Mouse (Mus musculus) gastrocnemius, adult 2 months (tissue): ENCODE measurements at regions not wholly inside any gene's neighbourhood (a gene's known extent, or its start where the extent isn't known, plus 50 kb on each side); places are given as distances from the start of the nearest gene placed in this dataset.

Experiments used
- DNase-seq: peaks from one replicate; pipeline ENCODE4 v3.0.0; 2022
- H3K27ac ChIP-seq: fragments of 200-600 bp; 2 replicates; pipeline ENCODE4 v1.8.1; 2022; ENCODE audit warnings: mild to moderate bottlenecking
- H3K4me3 ChIP-seq: fragments of 200-600 bp; 2 replicates; pipeline ENCODE4 v1.8.1; 2022; ENCODE audit warnings: mild to moderate bottlenecking, moderate library complexity
- CTCF ChIP-seq: fragments of 200-600 bp; IDR thresholded peaks from 2 replicates; pipeline ENCODE4 v1.8.1; 2022; ENCODE audit warnings: antibody characterized with exemption, mild to moderate bottlenecking, moderate library complexity
- intact Hi-C: fragments of 180-260 bp; cut with DNase I; formaldehyde crosslinking; loops from one replicate; pipeline ENCODE4 v1.15.1; 2025

- intact Hi-C loops, result no loop called here
- DNase-seq, result no peak
- TF ChIP-seq CTCF, result no peak
- Histone ChIP-seq H3K4me3 (no peak overlapping the region), H3K27ac (no peak overlapping the region)
These were observed 259.4 kb upstream of the Runx1 start for GRCm38 (mm10) chr16:93085227-93085883.

GRCm38 (mm10) chr16:93083756-93084155 lies 257.8 kb upstream of the Runx1 start:
- intact Hi-C loops, result no loop called here
- peak overlapping the region; percentile 77; the same call in 1 of the 2 replicates for H3K27ac ChIP-seq

GRCm38 (mm10) chr16:93083142-93083541 lies 257.2 kb upstream of the Runx1 start:
- intact Hi-C loops, result no loop called here
- DNase-seq, result no peak
- H3K27ac ChIP-seq, result peak overlapping the region; percentile 77
- TF ChIP-seq CTCF, result no peak
- no peak overlapping the region for H3K4me3 ChIP-seq

More at GRCm38 (mm10) chr16:93083756-93084155, 257.8 kb upstream of the Runx1 start:
- no peak overlapping the region for H3K4me3 ChIP-seq
- TF ChIP-seq CTCF, result no peak
- DNase-seq, result no peak

- Histone ChIP-seq H3K4me3 (no peak overlapping the region), H3K27ac (no peak overlapping the region; the same call in 1 of the 2 replicates)
- no peak for TF ChIP-seq CTCF
- intact Hi-C loops, result no loop called here
- no peak for DNase-seq
These were observed 255.6 kb upstream of the Runx1 start for GRCm38 (mm10) chr16:93081533-93081932.

- DNase-seq, result peak; percentile 68
- H3K4me3 ChIP-seq, result peak overlapping the region; percentile 59
- TF ChIP-seq CTCF, result no peak
- H3K27ac ChIP-seq, result peak overlapping the region; percentile 80
- intact Hi-C loops, result no loop called here
These were observed 253.9 kb upstream of the Runx1 start for GRCm38 (mm10) chr16:93079660-93080390.

- no peak for DNase-seq
- Histone ChIP-seq H3K27ac (peak overlapping the region; percentile 80), H3K4me3 (peak overlapping the region; percentile 59)
- TF ChIP-seq CTCF, result no peak
- intact Hi-C loops, result no loop called here
These were observed 253.0 kb upstream of the Runx1 start for GRCm38 (mm10) chr16:93078909-93079308.

- no peak overlapping the region for H3K4me3 ChIP-seq
- intact Hi-C loops, result no loop called here
- no peak overlapping the region for H3K27ac ChIP-seq
- TF ChIP-seq CTCF, result no peak
- no peak for DNase-seq
These were observed 249.5 kb upstream of the Runx1 start for GRCm38 (mm10) chr16:93075488-93075887.

GRCm38 (mm10) chr16:93072156-93072555 lies 246.2 kb upstream of the Runx1 start:
- Histone ChIP-seq H3K27ac (peak overlapping the region; percentile 81), H3K4me3 (peak overlapping the region; percentile 11; the same call in 1 of the 2 replicates)
- intact Hi-C loops, result loop anchor here (5.0 kb wide), 1 partner anchor 35 kb away; no protein-coding TSS in a partner anchor
- peak; percentile 15; the same call in 1 of the 2 replicates for TF ChIP-seq CTCF
- peak; percentile 84 for DNase-seq

- DNase-seq, result peak; percentile 44
- intact Hi-C loops, result loop anchor here (5.0 kb wide), 1 partner anchor 36 kb away; no protein-coding TSS in a partner anchor
- TF ChIP-seq CTCF, result no peak
- H3K27ac ChIP-seq, result peak overlapping the region; percentile 81
- H3K4me3 ChIP-seq, result peak overlapping the region; percentile 11; the same call in 1 of the 2 replicates
These were observed 245.8 kb upstream of the Runx1 start for GRCm38 (mm10) chr16:93071726-93072125.

GRCm38 (mm10) chr16:93066821-93067220 lies 240.9 kb upstream of the Runx1 start:
- Histone ChIP-seq H3K27ac (no peak overlapping the region), H3K4me3 (no peak overlapping the region)
- no peak for DNase-seq
- no peak for TF ChIP-seq CTCF
- intact Hi-C loops, result no loop called here

- Histone ChIP-seq H3K4me3 (no peak overlapping the region), H3K27ac (no peak overlapping the region)
- intact Hi-C loops, result no loop called here
- no peak for TF ChIP-seq CTCF
- DNase-seq, result no peak
These were observed 235.7 kb upstream of the Runx1 start for GRCm38 (mm10) chr16:93061475-93062179.

GRCm38 (mm10) chr16:93056295-93056694 lies 230.3 kb upstream of the Runx1 start:
- no peak for DNase-seq
- intact Hi-C loops, result no loop called here
- TF ChIP-seq CTCF, result no peak
- Histone ChIP-seq H3K27ac (no peak overlapping the region), H3K4me3 (no peak overlapping the region)

GRCm38 (mm10) chr16:93055545-93055944 lies 229.6 kb upstream of the Runx1 start:
- TF ChIP-seq CTCF, result no peak
- Histone ChIP-seq H3K27ac (no peak overlapping the region), H3K4me3 (no peak overlapping the region)
- DNase-seq, result no peak
- intact Hi-C loops, result no loop called here
